Mouse (Mus musculus): ENCODE results near the gene Tnfrsf23. TPM values are rescaled to one million over a fixed set of nuclear protein-coding genes. Genes with fewer than 3 reads are reported as not detected.
"Not testable (repeated sequence)": the region's sequence is repeated elsewhere in the genome, so short reads cannot be mapped to it uniquely, and the experiment has no call there.

Tnfrsf23 gene
- polyA plus RNA-seq, 1 experiment: 0.02 TPM

GRCm38 (mm10) chr7:143689946-143690345 lies 4.3 kb upstream of the Tnfrsf23 start:
- no peaks in the 10 kb centered on the region for H3K36me3 ChIP-seq (ENCODE audit: control insufficient read depth)
- peaks cover 4% of the 10 kb centered on the region for H3K4me1 ChIP-seq (ENCODE audit: control insufficient read depth)
- H3K4me3 ChIP-seq (replicated peaks): no peak overlapping the region
- no peak for TF ChIP-seq GATA1 (IDR thresholded peaks at IDR 0.05; ENCODE audit: low read length)
- TF ChIP-seq TAL1 (IDR thresholded peaks at IDR 0.05; ENCODE audit: low read length): no peak
- H3K27me3 ChIP-seq (ENCODE audit: control insufficient read depth): peaks cover 9% of the 10 kb centered on the region
- no peaks in the 10 kb centered on the region for H3K9me3 ChIP-seq (ENCODE audit: control insufficient read depth, low read length)

GRCm38 (mm10) chr7:143689481-143689880 lies 3.8 kb upstream of the Tnfrsf23 start:
- Histone ChIP-seq H3K36me3 (ENCODE audit: control insufficient read depth) (no peaks in the 10 kb centered on the region), H3K4me1 (ENCODE audit: control insufficient read depth) (peaks cover 4% of the 10 kb centered on the region), H3K9me3 (ENCODE audit: control insufficient read depth, low read length) (no peaks in the 10 kb centered on the region), H3K27me3 (ENCODE audit: control insufficient read depth) (peaks cover 9% of the 10 kb centered on the region), H3K4me3 (replicated peaks) (no peak overlapping the region)
- TF ChIP-seq GATA1 (IDR thresholded peaks at IDR 0.05; ENCODE audit: low read length): no peak
- TF ChIP-seq TAL1 (IDR thresholded peaks at IDR 0.05; ENCODE audit: low read length): no peak

- H3K36me3 ChIP-seq (ENCODE audit: control insufficient read depth); H3K4me3 ChIP-seq (replicated peaks); H3K4me1 ChIP-seq (ENCODE audit: control insufficient read depth); H3K9me3 ChIP-seq (ENCODE audit: control insufficient read depth, low read length); H3K27me3 ChIP-seq (ENCODE audit: control insufficient read depth): not testable (repeated sequence)
These were observed 1.0 kb upstream of the Tnfrsf23 start for GRCm38 (mm10) chr7:143686676-143687075.

GRCm38 (mm10) chr7:143686191-143686590 lies 519 bp upstream of the Tnfrsf23 start:
- not testable (repeated sequence) for H3K4me3 ChIP-seq (replicated peaks); H3K27me3 ChIP-seq (ENCODE audit: control insufficient read depth); H3K36me3 ChIP-seq (ENCODE audit: control insufficient read depth); H3K9me3 ChIP-seq (ENCODE audit: control insufficient read depth, low read length); H3K4me1 ChIP-seq (ENCODE audit: control insufficient read depth)

GRCm38 (mm10) chr7:143684569-143684968 lies 1.1 kb downstream of the Tnfrsf23 start:
- H3K4me3 ChIP-seq (replicated peaks); H3K36me3 ChIP-seq (ENCODE audit: control insufficient read depth); H3K4me1 ChIP-seq (ENCODE audit: control insufficient read depth); H3K27me3 ChIP-seq (ENCODE audit: control insufficient read depth); H3K9me3 ChIP-seq (ENCODE audit: control insufficient read depth, low read length): not testable (repeated sequence)

GRCm38 (mm10) chr7:143681566-143681965 lies 4.1 kb downstream of the Tnfrsf23 start:
- peaks cover 9% of the 10 kb centered on the region for H3K27me3 ChIP-seq (ENCODE audit: control insufficient read depth)
- H3K4me1 ChIP-seq (ENCODE audit: control insufficient read depth): peaks cover 4% of the 10 kb centered on the region
- H3K9me3 ChIP-seq (ENCODE audit: control insufficient read depth, low read length): no peaks in the 10 kb centered on the region
- no peaks in the 10 kb centered on the region for H3K36me3 ChIP-seq (ENCODE audit: control insufficient read depth)
- no peak overlapping the region for H3K4me3 ChIP-seq (replicated peaks)
- TF ChIP-seq GATA1 (IDR thresholded peaks at IDR 0.05; ENCODE audit: low read length) (no peak), TAL1 (IDR thresholded peaks at IDR 0.05; ENCODE audit: low read length) (no peak)

- not testable (repeated sequence) for H3K36me3 ChIP-seq (ENCODE audit: control insufficient read depth); H3K27me3 ChIP-seq (ENCODE audit: control insufficient read depth); H3K4me3 ChIP-seq (replicated peaks); H3K9me3 ChIP-seq (ENCODE audit: control insufficient read depth, low read length); H3K4me1 ChIP-seq (ENCODE audit: control insufficient read depth)
These were observed 4.8 kb downstream of the Tnfrsf23 start for GRCm38 (mm10) chr7:143680836-143681235.

GRCm38 (mm10) chr7:143679650-143680049 lies 6.0 kb downstream of the Tnfrsf23 start:
- H3K4me3 ChIP-seq (replicated peaks); H3K9me3 ChIP-seq (ENCODE audit: control insufficient read depth, low read length); H3K36me3 ChIP-seq (ENCODE audit: control insufficient read depth); H3K4me1 ChIP-seq (ENCODE audit: control insufficient read depth); H3K27me3 ChIP-seq (ENCODE audit: control insufficient read depth): not testable (repeated sequence)

GRCm38 (mm10) chr7:143666427-143667311 lies 19.0 kb downstream of the Tnfrsf23 start:
- Histone ChIP-seq H3K36me3 (ENCODE audit: control insufficient read depth) (no peaks in the 10 kb centered on the region), H3K4me1 (ENCODE audit: control insufficient read depth) (peaks cover 12% of the 10 kb centered on the region), H3K9me3 (ENCODE audit: control insufficient read depth, low read length) (peaks cover 5% of the 10 kb centered on the region; the same call in 1 of the 2 replicates), H3K4me3 (replicated peaks) (no peak overlapping the region), H3K27me3 (ENCODE audit: control insufficient read depth) (no peaks in the 10 kb centered on the region)
- TF ChIP-seq TAL1 (IDR thresholded peaks at IDR 0.05; ENCODE audit: low read length) (no peak), GATA1 (IDR thresholded peaks at IDR 0.05; ENCODE audit: low read length) (no peak)

GRCm38 (mm10) chr7:143663470-143663869 lies 22.2 kb downstream of the Tnfrsf23 start:
- H3K4me1 ChIP-seq (ENCODE audit: control insufficient read depth): peaks cover 12% of the 10 kb centered on the region
- no peak overlapping the region for H3K4me3 ChIP-seq (replicated peaks)
- H3K36me3 ChIP-seq (ENCODE audit: control insufficient read depth): no peaks in the 10 kb centered on the region
- TF ChIP-seq TAL1 (IDR thresholded peaks at IDR 0.05; ENCODE audit: low read length) (no peak), GATA1 (IDR thresholded peaks at IDR 0.05; ENCODE audit: low read length) (no peak)
- H3K27me3 ChIP-seq (ENCODE audit: control insufficient read depth): no peaks in the 10 kb centered on the region
- peaks cover 5% of the 10 kb centered on the region; the same call in 1 of the 2 replicates for H3K9me3 ChIP-seq (ENCODE audit: control insufficient read depth, low read length)
